Comparison of ENCODE assay signal across 30 mouse cellular contexts in the genomic region with DNA sequence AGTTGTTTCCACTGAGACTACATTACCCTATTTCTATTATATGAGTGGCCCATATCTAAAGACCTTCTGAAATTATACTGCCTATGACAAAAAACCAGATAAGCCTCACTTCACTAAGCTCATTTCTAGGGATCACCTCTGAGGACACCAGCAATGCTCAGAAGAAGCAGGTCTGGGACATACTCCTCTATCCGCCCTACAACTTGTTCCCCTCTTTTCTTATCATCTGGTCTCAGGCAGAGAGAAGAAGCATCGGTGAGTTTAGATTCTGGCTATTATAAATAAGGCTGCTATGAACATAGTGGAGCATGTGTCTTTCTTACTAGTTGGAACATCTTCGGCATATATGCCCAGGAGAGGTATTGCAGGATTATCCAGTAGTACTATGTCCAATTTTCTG. TPM values are rescaled to one million over a fixed set of nuclear protein-coding genes. Genes with fewer than 3 reads are reported as not detected.
"Had no signal": no experiment of that assay in that cellular context is flagged by ENCODE, and none has a peak within 500 bp of the region (broad histone marks: within the 10 kb centered on the region; RNA-seq: fewer than 3 reads in every experiment).

No protein-coding gene starts in this region.

- H3K9me3 ChIP-seq: liver, embryonic 15.5 days; lung, embryonic 15.5 days; midbrain, embryonic 10.5 days; midbrain, embryonic 12.5 days; neural tube, embryonic 13.5 days; neural tube, embryonic 15.5 days had no signal

- H3K4me3 ChIP-seq: liver, embryonic 15.5 days; lung, embryonic 15.5 days; midbrain, embryonic 10.5 days; midbrain, embryonic 12.5 days; myocyte; neural tube, embryonic 13.5 days; neural tube, embryonic 15.5 days had no signal

- H3K36me3 ChIP-seq: liver, embryonic 15.5 days; lung, embryonic 15.5 days; midbrain, embryonic 10.5 days; midbrain, embryonic 12.5 days; neural tube, embryonic 13.5 days; neural tube, embryonic 15.5 days had no signal

- ATAC-seq: lung, postnatal 0 days; midbrain, embryonic 16.5 days had no signal

- DNase-seq: lung, adult 2 months; lung, postnatal 14 days; lung, postnatal 36 days; midbrain, embryonic 14.5 days; retina, postnatal 1 day; right cerebral cortex, adult 18-20 months; right cerebral cortex, postnatal 25 days; right cerebral cortex, postnatal 4 days; spleen, adult 18-20 months; thymus, adult 18-20 months; thymus, postnatal 14 days; thymus, postnatal 36 days had no signal

- H3K27me3 ChIP-seq: liver, embryonic 15.5 days; lung, embryonic 15.5 days; midbrain, embryonic 12.5 days; neural tube, embryonic 13.5 days; neural tube, embryonic 15.5 days had no signal

- H3K4me1 ChIP-seq: liver, embryonic 15.5 days; lung, embryonic 15.5 days; midbrain, embryonic 10.5 days; midbrain, embryonic 12.5 days; neural tube, embryonic 13.5 days; neural tube, embryonic 15.5 days had no signal

- H3K9ac ChIP-seq: liver, embryonic 15.5 days; lung, embryonic 15.5 days; midbrain, embryonic 12.5 days; neural tube, embryonic 13.5 days; neural tube, embryonic 15.5 days had no signal

- H3K4me2 ChIP-seq: liver, embryonic 15.5 days; lung, embryonic 15.5 days; midbrain, embryonic 12.5 days; neural tube, embryonic 13.5 days; neural tube, embryonic 15.5 days had no signal

- H3K27ac ChIP-seq: liver, embryonic 15.5 days; lung, embryonic 15.5 days; macrophage; midbrain, embryonic 10.5 days; midbrain, embryonic 12.5 days; neural tube, embryonic 13.5 days; neural tube, embryonic 15.5 days had no signal

RNA-seq across cellular contexts. Expression of a gene that starts 35.3 kb away (rescaled TPM):
- total RNA-seq: megakaryocyte progenitor cell, adult 5-6 weeks; megakaryocyte-erythroid progenitor cell, adult 5-6 weeks had no signal
- polyA plus RNA-seq: liver, embryonic 15.5 days; lung, adult 2 months; lung, embryonic 15.5 days; lung, postnatal 0 days; macrophage; midbrain, embryonic 10.5 days; midbrain, embryonic 12.5 days; midbrain, embryonic 14.5 days; midbrain, embryonic 16.5 days; myocyte; neural tube, embryonic 11.5 days; neural tube, embryonic 13.5 days; neural tube, embryonic 15.5 days; small intestine, adult 2 months; stomach, embryonic 14.5 days; stomach, embryonic 16.5 days; thymus, postnatal 0 days; urinary bladder, adult 2 months had no signal

RNA-seq across cellular contexts. Expression of a gene that starts 49.3 kb away (rescaled TPM):
- polyA plus RNA-seq: myocyte had no signal
